Mouse (Mus musculus) left cerebral cortex, adult 8-10 months (tissue): ENCODE measurements around the gene Aanat. TPM values are rescaled to one million over a fixed set of nuclear protein-coding genes. Genes with fewer than 3 reads are reported as not detected.

Experiments
- DNase-seq, 2 experiments: peaks; one replicate each; pipeline ENCODE4 v3.0.0; 2022; ENCODE audit warnings: low spot score in 2 of 2
- total RNA-seq, 4 experiments: library from RNA; stranded (reverse); gene quantifications; 2 replicates each; pipeline ENCODE4 v1.2.4; 2022

The Aanat gene
- 1 to 10 TPM in 1 of 4 experiments, under 1 TPM in 3; 0.57 to 3.2 (median 0.84) TPM for total RNA-seq

GRCm38 (mm10) chr11:116586310-116586709 lies at the start of gene Aanat:
Gene Aanat, plus strand, starts transcription at chr11:116586432.
- DNase-seq: no peak

GRCm38 (mm10) chr11:116536685-116537084 lies 49.5 kb upstream of the Aanat start:
- no peak for DNase-seq

- no peak for DNase-seq
Measured at GRCm38 (mm10) chr11:116537388-116537787, 48.8 kb upstream of the Aanat start.

GRCm38 (mm10) chr11:116538142-116538735 lies 48.0 kb upstream of the Aanat start:
- DNase-seq: no peak

GRCm38 (mm10) chr11:116541183-116541582 lies 45.0 kb upstream of the Aanat start:
- DNase-seq: no peak

- DNase-seq: no peak
Measured at GRCm38 (mm10) chr11:116543110-116543509, 43.1 kb upstream of the Aanat start.

- no peak for DNase-seq
Measured at GRCm38 (mm10) chr11:116547296-116548060, 38.8 kb upstream of the Aanat start.

- DNase-seq: no peak
Measured at GRCm38 (mm10) chr11:116548780-116549179, 37.5 kb upstream of the Aanat start.

- no peak for DNase-seq
Measured at GRCm38 (mm10) chr11:116549273-116550038, 36.8 kb upstream of the Aanat start.

- no peak for DNase-seq
Measured at GRCm38 (mm10) chr11:116550748-116551147, 35.5 kb upstream of the Aanat start.

GRCm38 (mm10) chr11:116552194-116552593 lies 34.0 kb upstream of the Aanat start:
- no peak for DNase-seq

- no peak for DNase-seq
Measured at GRCm38 (mm10) chr11:116554171-116554878, 31.9 kb upstream of the Aanat start.

- no peak for DNase-seq
Measured at GRCm38 (mm10) chr11:116555572-116555971, 30.7 kb upstream of the Aanat start.

GRCm38 (mm10) chr11:116556308-116556707 lies 29.9 kb upstream of the Aanat start:
- DNase-seq: no peak

- DNase-seq: no peak
Measured at GRCm38 (mm10) chr11:116565283-116566041, 20.8 kb upstream of the Aanat start.

- no peak for DNase-seq
Measured at GRCm38 (mm10) chr11:116567531-116567930, 18.7 kb upstream of the Aanat start.

GRCm38 (mm10) chr11:116570821-116571220 lies 15.4 kb upstream of the Aanat start:
- DNase-seq: no peak

GRCm38 (mm10) chr11:116571767-116572679 lies 14.2 kb upstream of the Aanat start:
- DNase-seq: no peak

- peak in 1 of 2 experiments; percentile 55 for DNase-seq
Measured at GRCm38 (mm10) chr11:116572756-116573543, 13.3 kb upstream of the Aanat start.
